Mouse (Mus musculus) cerebellum, postnatal 4 days (tissue): Measurements from ENCODE around the gene Atp6v0a4.
A peak's percentile ranks its signal among the peaks of the same experiment; 100 is the strongest.

ENCODE experiments used
- DNase-seq, 2 experiments: peaks; one replicate each; pipeline ENCODE4 v3.0.0; 2022; ENCODE audit warnings: low spot score in 2 of 2, mixed read lengths in 1 of 2

Gene Atp6v0a4

GRCm38 (mm10) chr6:38124207-38124835 is at the start of gene Atp6v0a4:
Atp6v0a4 (minus strand) TSS chr6:38124586.
- no peak for DNase-seq

GRCm38 (mm10) chr6:38165385-38165784 is 41.0 kb upstream of the Atp6v0a4 start:
- no peak for DNase-seq

GRCm38 (mm10) chr6:38164705-38165104 is 40.3 kb upstream of the Atp6v0a4 start:
- no peak for DNase-seq

GRCm38 (mm10) chr6:38162825-38163504 is 38.6 kb upstream of the Atp6v0a4 start:
- DNase-seq: no peak

GRCm38 (mm10) chr6:38160556-38160955 is 36.2 kb upstream of the Atp6v0a4 start:
- DNase-seq: no peak

- DNase-seq: peak; percentile 73 to 90
Observed at GRCm38 (mm10) chr6:38160102-38160501, 35.7 kb upstream of the Atp6v0a4 start.

DNA sequence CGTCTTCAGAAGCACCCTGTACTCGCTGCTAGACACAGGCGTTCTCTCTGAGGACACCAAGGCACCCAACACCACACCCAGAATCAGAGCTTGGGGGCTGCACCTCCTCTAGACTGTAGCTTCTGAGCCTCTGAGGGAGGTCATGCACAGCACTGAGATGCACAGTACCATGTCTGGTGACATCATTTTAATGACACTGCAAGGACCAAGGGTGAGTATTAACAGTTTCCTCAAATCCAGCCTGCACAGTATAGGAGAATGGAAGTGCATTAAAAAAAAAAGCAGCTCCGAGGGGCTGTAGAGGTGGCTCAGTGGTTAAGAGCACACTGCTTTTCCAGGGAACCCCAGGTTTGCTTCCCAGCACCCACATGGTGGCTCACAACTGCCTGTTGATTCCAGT is 35.2 kb upstream of the Atp6v0a4 start:
- DNase-seq: no peak

GRCm38 (mm10) chr6:38157925-38158324 is 33.5 kb upstream of the Atp6v0a4 start:
- no peak for DNase-seq

GRCm38 (mm10) chr6:38156204-38156603 is 31.8 kb upstream of the Atp6v0a4 start:
- DNase-seq: no peak

GRCm38 (mm10) chr6:38152305-38152704 is 27.9 kb upstream of the Atp6v0a4 start:
- DNase-seq: no peak

GRCm38 (mm10) chr6:38149483-38149882 is 25.1 kb upstream of the Atp6v0a4 start:
- DNase-seq: no peak

DNA sequence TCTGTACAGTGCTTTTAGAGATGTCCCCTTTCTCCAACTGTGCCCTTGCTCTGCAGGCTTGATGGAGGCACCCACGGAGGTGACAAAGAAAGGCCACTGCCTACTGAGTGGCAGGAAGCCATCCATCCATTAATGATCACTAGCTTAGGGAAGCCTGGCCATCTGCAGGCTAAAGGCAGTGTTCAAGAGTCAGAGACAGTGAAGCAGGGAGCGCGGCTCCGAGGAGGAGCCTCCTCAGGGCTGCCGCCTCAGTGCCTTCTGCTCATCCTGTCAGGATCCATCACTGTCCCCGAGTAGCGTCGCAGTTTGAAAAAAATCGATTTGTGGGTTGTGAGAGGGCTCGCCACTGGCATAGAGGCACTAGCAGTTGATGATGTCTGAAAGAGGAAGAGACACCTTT is 24.2 kb upstream of the Atp6v0a4 start:
- no peak for DNase-seq

DNA sequence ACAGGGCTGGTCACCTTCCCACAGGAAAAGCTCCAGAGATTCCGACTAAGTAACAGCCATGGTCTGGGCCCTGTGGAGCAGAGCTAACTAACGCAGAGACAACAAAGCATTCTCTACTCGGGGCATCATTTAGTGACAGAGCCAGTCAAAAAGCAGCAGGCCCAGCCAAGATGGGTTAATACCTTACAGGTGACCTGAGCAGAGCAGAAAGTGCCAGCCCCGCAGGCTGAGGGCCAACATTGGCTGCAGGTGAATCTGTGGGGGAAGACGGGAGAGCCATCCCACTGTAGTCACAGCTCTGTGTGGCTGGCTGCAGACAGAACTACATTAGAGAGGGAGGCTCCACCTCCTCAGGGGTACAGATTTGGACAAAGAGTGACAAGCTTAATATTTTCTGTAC is 22.9 kb upstream of the Atp6v0a4 start:
- no peak for DNase-seq

GRCm38 (mm10) chr6:38145463-38146065 is 21.2 kb upstream of the Atp6v0a4 start:
- DNase-seq: no peak

DNA sequence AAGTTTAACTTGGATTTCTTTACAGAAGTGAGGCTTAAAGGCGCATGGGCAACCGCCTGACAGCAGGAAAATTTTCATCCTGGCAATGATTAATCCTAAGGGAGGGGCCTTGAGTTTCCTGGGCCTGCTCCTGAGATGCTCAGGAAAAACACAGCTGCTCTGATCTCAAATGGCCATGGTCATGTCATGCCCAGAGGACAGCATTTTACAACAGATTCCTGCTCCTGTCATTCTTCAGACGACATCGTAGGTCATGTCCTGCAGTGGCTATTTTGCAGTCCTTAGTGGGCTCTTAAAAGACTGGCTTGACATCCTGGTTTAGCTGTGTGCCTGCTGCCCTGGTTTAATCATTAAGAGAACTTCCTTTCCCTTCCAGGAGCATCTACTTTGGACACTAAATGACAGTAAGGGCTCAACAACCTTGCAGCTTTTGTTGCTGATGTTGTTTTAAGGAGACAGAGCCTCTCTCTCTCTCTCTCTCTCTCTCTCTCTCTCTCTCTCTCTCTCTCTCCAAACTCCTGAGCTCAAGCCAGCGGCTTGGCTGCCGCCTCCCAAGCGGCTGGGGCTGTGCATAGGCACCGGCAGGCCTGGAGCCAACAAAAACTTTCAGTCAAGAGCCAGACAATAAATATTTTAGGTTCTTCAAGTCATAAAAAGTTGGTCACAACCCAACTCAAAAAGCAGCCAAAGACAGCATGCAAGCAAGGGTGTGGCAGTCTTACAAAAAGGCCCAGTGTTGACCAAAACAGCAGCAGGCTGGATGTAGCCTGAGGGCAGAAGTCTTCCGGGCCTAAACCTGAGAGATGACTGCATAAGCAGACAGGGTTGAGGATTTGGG is 20.0 kb upstream of the Atp6v0a4 start:
- DNase-seq: no peak

GRCm38 (mm10) chr6:38140402-38140801 is 16.0 kb upstream of the Atp6v0a4 start:
- DNase-seq: no peak

DNA sequence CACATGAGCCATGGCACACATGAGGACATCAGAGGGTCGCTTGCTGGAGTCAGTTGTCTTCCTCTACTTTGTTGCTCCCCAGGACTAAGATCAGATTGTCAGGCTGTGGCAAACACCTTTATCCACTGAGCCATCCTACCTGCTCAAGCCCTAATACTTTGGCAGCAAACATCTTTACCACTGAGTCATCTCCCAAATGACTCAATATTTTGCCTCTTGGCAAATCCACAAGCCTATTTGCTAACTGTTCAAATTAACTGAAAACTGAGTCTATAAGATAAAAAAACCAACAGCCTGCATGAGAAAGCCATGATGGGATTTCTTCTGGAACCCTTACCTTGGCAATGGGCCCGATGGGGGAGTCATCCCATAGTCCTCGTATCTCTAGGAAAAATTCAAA is 14.7 kb upstream of the Atp6v0a4 start:
- no peak for DNase-seq

- no peak for DNase-seq
Observed at GRCm38 (mm10) chr6:38134806-38135559, 10.6 kb upstream of the Atp6v0a4 start.

DNA sequence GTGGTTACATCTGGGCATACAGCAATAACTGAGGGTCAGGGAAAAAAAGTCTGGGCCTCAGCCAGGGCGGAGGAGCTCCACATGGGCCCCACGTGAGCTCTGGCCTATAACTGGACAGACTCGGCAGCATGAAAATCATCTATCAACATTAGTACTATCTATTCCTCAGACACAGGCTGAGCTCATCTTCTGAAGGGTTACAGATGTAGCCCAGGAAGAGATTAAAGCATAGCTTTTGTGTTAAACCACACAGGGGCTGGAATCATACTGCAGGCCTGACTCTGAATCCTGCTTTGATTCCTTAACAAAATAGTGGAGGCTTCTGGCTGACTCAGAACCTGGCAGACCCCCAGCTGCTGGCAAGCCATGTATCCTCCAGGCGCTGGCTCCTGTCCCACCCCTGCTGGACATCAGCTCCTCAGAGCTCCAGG is 7.4 kb upstream of the Atp6v0a4 start:
- peak in 1 of 2 experiments; percentile 25 for DNase-seq

- DNase-seq: no peak
Observed at GRCm38 (mm10) chr6:38129883-38130282, 5.5 kb upstream of the Atp6v0a4 start.

DNA sequence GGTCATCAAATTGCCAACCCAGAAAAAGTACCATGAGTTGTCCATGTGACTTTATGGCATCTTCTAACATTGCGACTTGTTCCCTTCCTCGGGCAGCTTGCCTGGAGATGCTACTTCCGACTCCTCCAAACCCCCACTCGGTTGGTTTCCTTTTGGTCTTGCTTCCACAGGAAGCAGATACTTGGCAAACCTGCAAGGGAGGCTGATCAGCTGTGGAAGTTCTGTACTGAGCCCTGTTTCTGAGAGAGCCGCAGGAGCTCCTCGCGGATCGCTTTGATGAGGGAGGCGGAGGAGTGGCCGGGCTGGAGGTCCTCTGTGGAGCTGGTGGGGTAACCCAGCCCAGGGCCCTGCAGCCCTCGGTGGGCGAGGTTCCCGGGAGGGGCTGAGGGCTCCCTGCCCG is 3.7 kb upstream of the Atp6v0a4 start:
- DNase-seq: no peak
